Mouse (Mus musculus): ENCODE measurements around the gene B3galt1. TPM values are rescaled to one million over a fixed set of nuclear protein-coding genes. Genes with fewer than 3 reads are reported as not detected.

The B3galt1 gene
- polyA plus RNA-seq, 1 experiment: 25.4 TPM

GRCm38 (mm10) chr2:67901574-67901973 is 335.9 kb downstream of the B3galt1 start:
- no peak for DNase-seq (ENCODE audit: extremely low spot score in 1 of 2, low spot score in 1 of 2)

GRCm38 (mm10) chr2:67902651-67903292 is 337.1 kb downstream of the B3galt1 start:
- DNase-seq (ENCODE audit: extremely low spot score in 1 of 2, low spot score in 1 of 2): no peak

- DNase-seq (ENCODE audit: extremely low spot score in 1 of 2, low spot score in 1 of 2): no peak
These were observed 338.1 kb downstream of the B3galt1 start for GRCm38 (mm10) chr2:67903769-67904168.

- no peak for DNase-seq (ENCODE audit: extremely low spot score in 1 of 2, low spot score in 1 of 2)
These were observed 366.3 kb downstream of the B3galt1 start for GRCm38 (mm10) chr2:67931994-67932393.

DNA sequence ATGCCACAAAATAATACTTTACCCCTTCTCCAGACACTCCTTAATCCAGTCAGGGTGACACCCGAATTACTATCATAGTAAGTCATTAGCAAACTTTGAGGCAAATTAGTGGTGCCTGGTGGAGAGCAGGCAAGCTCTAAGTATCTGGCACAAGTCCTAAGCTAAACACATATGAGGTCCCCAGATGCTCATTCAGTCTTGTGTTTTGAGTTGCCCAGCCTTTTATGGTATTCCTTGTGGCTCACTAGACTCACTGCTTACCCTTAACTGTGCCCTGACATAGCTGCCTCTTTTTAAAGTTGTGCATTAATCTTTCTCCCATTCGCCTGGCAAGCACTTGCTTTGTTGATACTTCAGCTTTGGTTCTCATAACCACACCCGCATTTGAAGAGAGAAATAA is 382.7 kb downstream of the B3galt1 start:
- no peak for DNase-seq (ENCODE audit: extremely low spot score in 1 of 2, low spot score in 1 of 2)

- no peak for DNase-seq (ENCODE audit: extremely low spot score in 1 of 2, low spot score in 1 of 2)
These were observed 390.5 kb downstream of the B3galt1 start for GRCm38 (mm10) chr2:67956182-67956581.

DNA sequence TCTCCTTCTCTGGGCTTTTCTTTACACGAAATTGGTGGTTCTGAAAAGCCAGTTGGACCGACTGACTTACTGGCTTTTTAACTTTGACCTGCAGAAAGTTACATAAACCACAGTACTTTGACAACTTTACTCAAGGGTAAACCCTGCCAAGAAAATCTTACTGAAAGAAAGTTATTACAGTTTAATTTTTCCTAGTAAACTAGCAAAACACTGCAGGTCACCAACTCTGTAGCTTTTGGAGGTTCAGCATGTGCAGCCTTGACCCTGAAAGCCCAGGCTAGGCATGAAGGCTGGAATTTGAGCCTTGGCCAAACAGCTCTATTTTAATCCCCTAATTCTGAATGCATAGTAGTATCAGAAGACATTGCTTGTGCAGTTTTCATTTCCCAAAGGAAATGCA is 391.9 kb downstream of the B3galt1 start:
- no peak for DNase-seq (ENCODE audit: extremely low spot score in 1 of 2, low spot score in 1 of 2)

GRCm38 (mm10) chr2:67960711-67961110 is 395.0 kb downstream of the B3galt1 start:
- DNase-seq (ENCODE audit: extremely low spot score in 1 of 2, low spot score in 1 of 2): no peak

- DNase-seq (ENCODE audit: extremely low spot score in 1 of 2, low spot score in 1 of 2): no peak
These were observed 403.1 kb downstream of the B3galt1 start for GRCm38 (mm10) chr2:67968812-67969211.

DNA sequence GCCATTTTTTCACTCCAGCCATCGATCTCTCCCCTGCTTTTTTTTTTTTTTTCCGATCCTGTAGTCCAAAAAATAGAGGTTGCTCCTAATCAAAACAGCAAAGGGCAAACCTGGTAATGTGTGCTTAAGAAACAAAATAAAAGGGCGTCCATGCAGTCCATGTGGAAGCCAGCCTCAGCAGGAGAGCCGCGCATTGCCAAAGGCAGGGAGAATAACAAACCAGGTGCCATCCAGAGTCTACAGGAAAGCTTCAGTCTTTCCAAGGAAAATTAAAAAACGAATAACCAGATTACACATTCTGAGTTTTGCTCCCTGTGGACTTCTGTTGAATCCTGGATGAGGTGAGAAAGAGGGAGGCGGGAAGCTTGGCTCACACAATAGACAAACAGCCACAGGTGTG is 405.4 kb downstream of the B3galt1 start:
- DNase-seq (ENCODE audit: extremely low spot score in 1 of 2, low spot score in 1 of 2): peak in 1 of 2 experiments; percentile 34

- DNase-seq (ENCODE audit: extremely low spot score in 1 of 2, low spot score in 1 of 2): peak; percentile 70 to 78
These were observed 405.9 kb downstream of the B3galt1 start for GRCm38 (mm10) chr2:67971576-67971975.

GRCm38 (mm10) chr2:67975764-67976163 is 410.1 kb downstream of the B3galt1 start:
- DNase-seq (ENCODE audit: extremely low spot score in 1 of 2, low spot score in 1 of 2): no peak

DNA sequence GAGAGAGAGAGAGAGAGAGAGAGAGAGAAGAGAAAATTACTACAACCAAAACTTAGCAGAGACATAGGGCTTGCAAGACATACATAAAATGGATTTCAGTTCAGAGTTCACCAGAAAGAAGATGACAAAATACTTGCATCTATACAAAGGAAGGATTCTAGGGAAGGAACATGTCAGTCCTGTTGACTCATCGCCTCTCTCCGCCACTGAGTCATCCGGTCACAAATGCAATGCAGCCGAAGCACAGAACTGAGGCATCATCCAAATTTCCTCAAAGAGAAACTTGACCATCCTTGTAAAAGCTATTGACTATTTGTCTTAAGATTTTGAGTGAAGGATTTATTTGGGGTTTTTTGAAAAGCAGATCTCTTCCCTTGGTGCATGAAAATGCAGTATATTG is 410.8 kb downstream of the B3galt1 start:
- peak in 1 of 2 experiments; percentile 54 for DNase-seq (ENCODE audit: extremely low spot score in 1 of 2, low spot score in 1 of 2)

DNA sequence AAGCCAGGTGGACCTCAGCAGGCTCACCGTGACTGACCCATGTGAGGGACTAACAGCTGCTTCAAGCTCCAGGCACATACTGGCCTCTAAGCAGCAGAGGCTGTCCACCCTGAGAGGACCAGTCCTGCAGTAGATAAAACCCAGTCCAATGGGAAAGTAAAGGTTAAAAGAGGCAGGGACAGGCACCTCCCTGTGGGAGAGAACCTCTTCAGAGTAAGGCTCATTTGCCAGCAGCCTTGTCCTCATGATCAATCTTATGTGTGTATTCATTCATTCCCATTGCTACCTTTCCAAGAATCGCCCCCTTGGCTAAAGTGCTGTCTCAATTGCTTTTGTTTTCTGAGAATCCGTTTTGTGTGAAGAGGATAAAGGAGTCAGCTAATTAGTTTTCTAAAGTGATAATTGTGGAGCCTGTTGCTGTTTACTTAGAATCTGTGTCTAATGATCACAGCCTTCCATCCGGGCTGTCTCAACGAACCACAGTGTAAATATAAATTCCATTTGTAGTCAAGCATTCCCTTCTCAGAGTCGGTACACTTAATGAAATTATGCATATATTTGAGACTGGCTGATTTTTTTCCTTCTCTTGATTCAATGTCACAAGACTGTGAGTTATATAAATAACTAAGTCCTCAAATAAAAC is 412.1 kb downstream of the B3galt1 start:
- no peak for DNase-seq (ENCODE audit: extremely low spot score in 1 of 2, low spot score in 1 of 2)

DNA sequence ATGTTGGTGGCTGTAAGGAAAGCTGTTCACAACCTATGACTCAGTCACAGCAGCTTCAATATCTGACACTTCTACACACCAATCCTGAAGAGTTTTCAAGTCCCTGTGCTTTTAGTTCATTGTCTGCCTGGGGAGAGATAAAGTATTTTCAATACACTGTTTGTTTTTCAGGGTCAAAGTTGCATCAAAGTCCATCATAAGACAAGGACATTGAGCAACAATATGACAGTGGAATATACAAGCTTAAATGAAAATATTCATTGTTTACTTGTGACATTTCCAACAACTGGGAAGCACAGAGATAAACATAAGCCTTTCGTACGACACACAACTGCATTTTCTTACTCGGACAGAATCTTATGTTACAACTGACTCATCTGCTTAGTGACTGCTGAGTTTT is 417.9 kb downstream of the B3galt1 start:
- no peak for DNase-seq (ENCODE audit: extremely low spot score in 1 of 2, low spot score in 1 of 2)

DNA sequence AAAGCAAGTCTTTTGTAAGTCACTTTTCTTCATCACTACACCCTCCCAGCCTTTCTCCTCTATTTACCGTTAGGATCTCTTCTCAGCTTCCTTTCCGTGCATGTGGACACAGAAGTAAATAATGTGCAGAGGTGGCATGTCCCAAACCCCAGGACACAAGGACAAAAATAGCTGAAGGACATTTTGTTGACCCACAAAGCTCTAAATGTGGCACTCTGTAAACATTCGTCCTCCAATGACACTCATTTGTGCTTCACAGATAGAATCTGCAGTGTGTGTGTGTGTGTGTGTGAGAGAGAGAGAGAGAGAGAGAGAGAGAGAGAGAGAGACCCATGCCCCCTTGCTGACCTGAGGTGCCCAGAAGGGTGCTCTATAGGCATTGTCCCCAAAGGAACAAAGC is 419.5 kb downstream of the B3galt1 start:
- no peak for DNase-seq (ENCODE audit: extremely low spot score in 1 of 2, low spot score in 1 of 2)

GRCm38 (mm10) chr2:67993421-67993820 is 427.8 kb downstream of the B3galt1 start:
- DNase-seq (ENCODE audit: extremely low spot score in 1 of 2, low spot score in 1 of 2): no peak

DNA sequence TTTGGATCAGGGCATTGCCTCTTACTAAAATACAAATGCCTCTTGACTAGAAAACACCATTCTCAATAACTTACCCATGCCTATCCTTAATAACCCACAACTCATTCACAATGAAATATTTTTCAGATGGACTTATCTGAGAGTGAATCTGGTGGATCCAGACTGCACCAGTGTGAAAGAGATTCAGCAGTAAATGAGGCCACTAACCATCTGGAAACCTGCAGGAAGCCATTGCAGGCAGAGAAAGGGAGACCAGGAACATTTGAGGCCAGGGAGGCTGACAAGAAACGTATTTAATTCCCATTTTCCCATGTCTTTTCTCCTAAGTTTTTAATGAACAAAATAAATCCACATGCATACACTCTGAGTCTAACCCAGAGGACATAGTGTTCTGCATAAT is 437.4 kb downstream of the B3galt1 start:
- DNase-seq (ENCODE audit: extremely low spot score in 1 of 2, low spot score in 1 of 2): no peak

GRCm38 (mm10) chr2:68005210-68005609 is 439.5 kb downstream of the B3galt1 start:
- no peak for DNase-seq (ENCODE audit: extremely low spot score in 1 of 2, low spot score in 1 of 2)

- peak; percentile 25 to 71 for DNase-seq (ENCODE audit: extremely low spot score in 1 of 2, low spot score in 1 of 2)
These were observed 440.0 kb downstream of the B3galt1 start for GRCm38 (mm10) chr2:68005711-68006110.

GRCm38 (mm10) chr2:68011336-68011735 is 445.7 kb downstream of the B3galt1 start:
- peak in 1 of 2 experiments; percentile 22 for DNase-seq (ENCODE audit: extremely low spot score in 1 of 2, low spot score in 1 of 2)

GRCm38 (mm10) chr2:68020251-68020680 is 454.6 kb downstream of the B3galt1 start:
- peak in 1 of 2 experiments; percentile 64 for DNase-seq (ENCODE audit: extremely low spot score in 1 of 2, low spot score in 1 of 2)
